Mouse (Mus musculus): ENCODE measurements around the gene Dnal4. TPM values are rescaled to one million over a fixed set of nuclear protein-coding genes. Genes with fewer than 3 reads are reported as not detected.

Gene Dnal4
- 123 and 139 TPM in 2 replicates for polyA plus RNA-seq (2021; fragmentation: Nextera tagmentation)
- long read RNA-seq, experiment 1, transcript Dnal4-201 (4 exons, 1,472 nt), result major isoform, 179 of 237 reads
- long read RNA-seq, experiment 1, transcript Dnal4-205 (3 exons, 600 nt), result minor isoform, 5 of 237 reads
- long read RNA-seq, experiment 1, partial matches to known transcripts, result 42 of 237 reads
- long read RNA-seq, experiment 1, other reads (novel, unspliced or antisense), result 11 of 237 reads
- long read RNA-seq, experiment 2, transcript Dnal4-201 (4 exons, 1,472 nt), result major isoform, 324 of 381 reads
- long read RNA-seq, experiment 2, transcript Dnal4-205 (3 exons, 600 nt), result minor isoform, 5 of 381 reads
- long read RNA-seq, experiment 2, partial matches to known transcripts, result 31 of 381 reads
- long read RNA-seq, experiment 2, other reads (novel, unspliced or antisense), result 19 of 381 reads

DNA sequence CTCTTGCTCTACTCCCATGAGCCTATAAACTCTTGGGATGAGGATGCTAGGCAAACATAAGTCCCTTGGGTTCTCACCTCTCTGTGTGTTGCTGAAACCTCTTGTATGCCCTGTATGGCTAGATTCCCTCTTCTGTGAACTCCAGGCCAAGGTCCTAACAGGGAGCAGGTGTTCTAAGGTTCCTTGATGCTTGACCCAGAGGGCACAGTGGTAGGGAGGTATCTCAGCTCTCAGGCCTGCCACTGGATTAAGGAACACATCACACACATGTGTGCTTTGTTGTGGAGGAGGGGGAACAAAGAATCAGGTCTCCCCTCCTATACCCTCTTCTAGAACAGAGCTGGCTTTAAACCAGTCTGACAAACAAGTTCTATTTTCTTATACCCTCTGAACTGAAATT lies at the start of gene Dnal4:
Gene Dnal4 (minus strand): TSS at position 101 of the 400 bp plus-strand sequence.

DNA sequence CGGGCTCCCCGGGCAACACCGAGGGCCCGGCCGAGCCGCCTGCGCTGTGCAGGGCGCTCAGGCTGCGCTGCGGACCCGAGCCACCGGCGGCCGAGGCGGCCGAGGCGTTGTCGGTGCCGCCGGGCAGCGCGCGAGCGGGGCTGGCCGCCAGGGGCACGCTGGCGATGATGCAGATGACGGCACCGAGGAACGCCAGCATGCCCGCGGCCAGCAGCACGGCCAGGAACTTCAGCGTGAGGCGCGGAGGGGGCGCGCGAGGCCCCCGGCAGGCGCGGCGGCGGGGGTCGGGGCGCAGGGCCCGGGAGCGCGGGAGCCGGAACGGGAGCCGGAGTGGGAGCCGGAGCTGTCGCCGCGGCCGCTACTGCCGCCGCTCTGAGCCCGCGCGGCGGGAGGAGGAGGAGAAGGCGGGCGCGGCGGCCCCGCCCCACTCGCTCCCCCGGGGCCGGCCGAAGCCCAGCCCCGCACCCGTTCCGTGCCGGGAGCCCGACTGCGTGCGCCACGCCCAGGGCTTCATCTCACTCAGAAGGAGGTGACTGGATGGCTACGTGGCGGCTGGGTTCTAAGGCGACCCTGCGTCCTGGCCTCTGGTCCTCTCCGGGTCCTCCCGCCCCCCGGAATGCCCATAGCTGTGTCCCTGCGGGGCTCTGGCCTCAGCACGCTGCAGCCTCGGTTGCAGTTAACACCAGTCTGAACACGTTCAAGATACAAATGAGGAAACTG lies 26.9 kb upstream of the Dnal4 start, which contains the start of gene Nptxr:
Gene Nptxr (minus strand): TSS at position 415 of the 720 bp plus-strand sequence.

DNA sequence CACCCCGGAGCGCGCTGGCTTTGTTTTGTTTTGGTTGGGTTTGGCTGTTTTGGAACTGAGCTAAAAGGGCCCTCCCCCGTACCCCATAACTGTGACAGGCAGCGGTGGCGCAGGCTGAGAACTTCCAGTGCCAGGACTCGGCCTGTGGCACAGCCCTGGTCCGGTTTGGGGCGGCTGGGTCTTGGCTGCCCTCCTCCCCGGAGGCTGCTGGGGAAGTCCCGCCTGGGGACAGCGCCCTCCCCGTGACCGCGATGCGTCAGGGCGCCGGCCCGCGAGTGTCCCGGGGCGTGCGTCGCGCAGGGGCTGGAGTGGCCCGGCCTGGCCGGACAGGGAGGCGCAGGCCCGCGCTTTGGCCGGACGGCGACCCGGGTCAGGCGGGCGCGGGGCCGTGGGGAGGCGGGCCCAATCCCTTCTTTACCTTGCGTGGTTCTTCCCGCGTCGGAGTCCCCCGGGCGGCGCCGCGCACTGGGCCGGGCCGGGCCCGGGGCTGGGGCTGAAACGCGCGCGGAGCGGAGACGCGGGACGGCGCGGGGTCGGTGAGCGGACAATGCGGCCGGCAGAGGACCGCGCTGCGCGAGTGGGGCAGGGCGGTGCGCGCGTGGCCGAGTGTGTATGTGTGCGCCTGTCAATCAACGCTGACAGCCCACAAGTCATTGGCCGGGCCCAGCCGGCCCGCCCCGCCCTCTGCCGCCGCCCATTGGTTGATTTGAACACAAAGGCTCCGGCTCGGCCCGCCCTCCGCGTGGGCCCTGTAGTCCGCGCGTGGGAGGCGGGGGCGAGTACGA lies 35.5 kb downstream of the Dnal4 start, which contains the start of gene Sun2:
Gene Sun2 (minus strand): TSS at position 616 of the 785 bp plus-strand sequence.

Other genes with a start within 250 kb of the Dnal4 start
- gene Ddx17, start 231.1 kb downstream of the Dnal4 start, polyA plus RNA-seq (2021; fragmentation: Nextera tagmentation), result 12.5 and 12.6 TPM in 2 replicates
- gene Dmc1, start 172.7 kb downstream of the Dnal4 start, polyA plus RNA-seq (2021; fragmentation: Nextera tagmentation), result not detected in 2 replicates
- gene Fam227a, start 118.9 kb downstream of the Dnal4 start, polyA plus RNA-seq (2021; fragmentation: Nextera tagmentation), result 0.62 and 0.80 TPM in 2 replicates
- 68.4 and 69.4 TPM in 2 replicates for gene Cby1, start 118.7 kb downstream of the Dnal4 start, polyA plus RNA-seq (2021; fragmentation: Nextera tagmentation)
- gene Tomm22, start 107.0 kb downstream of the Dnal4 start, polyA plus RNA-seq (2021; fragmentation: Nextera tagmentation), result 165 and 171 TPM in 2 replicates
- 5.0 and 5.2 TPM in 2 replicates for gene Josd1, start 89.9 kb downstream of the Dnal4 start, polyA plus RNA-seq (2021; fragmentation: Nextera tagmentation)
- gene Gtpbp1, start 87.0 kb downstream of the Dnal4 start, polyA plus RNA-seq (2021; fragmentation: Nextera tagmentation), result 10.0 and 12.3 TPM in 2 replicates
- gene Sun2, start 35.3 kb downstream of the Dnal4 start, polyA plus RNA-seq (2021; fragmentation: Nextera tagmentation), result 8.1 and 9.3 TPM in 2 replicates
- 90.1 and 132 TPM in 2 replicates for gene Nptxr, start 26.9 kb upstream of the Dnal4 start, polyA plus RNA-seq (2021; fragmentation: Nextera tagmentation)
- gene Npcd, start 56.4 kb upstream of the Dnal4 start, polyA plus RNA-seq (2021; fragmentation: Nextera tagmentation), result 3.5 and 35.6 TPM in 2 replicates
- 44.2 and 51.6 TPM in 2 replicates for gene Cbx6, start 56.8 kb upstream of the Dnal4 start, polyA plus RNA-seq (2021; fragmentation: Nextera tagmentation)
- 2.9 and 3.3 TPM in 2 replicates for gene Apobec3, start 113.8 kb upstream of the Dnal4 start, polyA plus RNA-seq (2021; fragmentation: Nextera tagmentation)
- gene Cbx7, start 193.3 kb upstream of the Dnal4 start, polyA plus RNA-seq (2021; fragmentation: Nextera tagmentation), result 18.7 and 23.4 TPM in 2 replicates
- 10.5 and 15.0 TPM in 2 replicates for gene Pdgfb, start 237.1 kb upstream of the Dnal4 start, polyA plus RNA-seq (2021; fragmentation: Nextera tagmentation)